Mouse (Mus musculus) cortical plate, adult 2 months (tissue): ENCODE results near the gene Coro1b.

Experiments used
- CTCF ChIP-seq: fragments of 200-500 bp; IDR thresholded peaks from 2 replicates; pipeline ENCODE4 v1.5.1; 2011; ENCODE audit warnings: mild to moderate bottlenecking, control low read depth, low read length; ENCODE audit not compliant: insufficient read depth; ENCODE audit errors: extremely low read depth
- POLR2A ChIP-seq: fragments of 200-500 bp; IDR thresholded peaks from 2 replicates; pipeline ENCODE4 v1.6.1; 2011; ENCODE audit warnings: mild to moderate bottlenecking, low read length, control low read depth; ENCODE audit not compliant: insufficient read depth; ENCODE audit errors: extremely low read depth

GRCm38 (mm10) chr19:4166678-4167476 lies 18.5 kb downstream of the Coro1b start:
- TF ChIP-seq CTCF, result no peak
- TF ChIP-seq POLR2A, result no peak
